Mouse (Mus musculus): ENCODE measurements around the gene Prr5l. TPM values are rescaled to one million over a fixed set of nuclear protein-coding genes. Genes with fewer than 3 reads are reported as not detected.
A peak's percentile ranks its signal among the peaks of the same experiment; 100 is the strongest.

Gene Prr5l
- polyA plus RNA-seq, 1 experiment from 2014 or later, result 8.7 TPM

DNA sequence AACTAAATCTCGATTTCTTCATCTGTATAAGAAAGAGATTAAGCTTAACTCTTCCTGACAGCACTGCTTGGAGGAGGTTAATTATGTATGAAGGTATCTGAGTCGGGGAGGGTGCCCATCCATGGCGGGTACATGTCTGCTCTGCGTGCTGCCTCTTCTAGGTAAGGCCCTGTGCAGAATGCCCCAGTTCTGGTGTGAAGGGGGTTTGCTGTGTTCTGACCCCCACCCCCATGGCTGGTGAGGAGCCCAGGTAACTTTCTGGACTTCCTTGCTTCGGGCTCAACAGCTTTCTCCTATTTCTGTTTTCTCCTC lies 23.5 kb upstream of the Prr5l start:
- ATAC-seq (ENCODE audit: low FRiP score), result no peak
- H3K27ac ChIP-seq (replicated peaks), result no peak overlapping the region
- H3K27me3 ChIP-seq (replicated peaks), result no peaks in the 10 kb centered on the region
- no peaks in the 10 kb centered on the region for H3K9me3 ChIP-seq (replicated peaks)
- peaks cover 14% of the 10 kb centered on the region for H3K4me1 ChIP-seq
- 69% methylated on average over 5 of the region's 5 CpGs for WGBS
- peak overlapping the region; percentile 21 for H3K9ac ChIP-seq (replicated peaks)
- peak overlapping the region; percentile 48; the same call in 1 of the 2 replicates for H3K4me2 ChIP-seq
- no peak overlapping the region for H3K4me3 ChIP-seq (replicated peaks)
- no peaks in the 10 kb centered on the region; the same call in 1 of the 2 replicates for H3K36me3 ChIP-seq

DNA sequence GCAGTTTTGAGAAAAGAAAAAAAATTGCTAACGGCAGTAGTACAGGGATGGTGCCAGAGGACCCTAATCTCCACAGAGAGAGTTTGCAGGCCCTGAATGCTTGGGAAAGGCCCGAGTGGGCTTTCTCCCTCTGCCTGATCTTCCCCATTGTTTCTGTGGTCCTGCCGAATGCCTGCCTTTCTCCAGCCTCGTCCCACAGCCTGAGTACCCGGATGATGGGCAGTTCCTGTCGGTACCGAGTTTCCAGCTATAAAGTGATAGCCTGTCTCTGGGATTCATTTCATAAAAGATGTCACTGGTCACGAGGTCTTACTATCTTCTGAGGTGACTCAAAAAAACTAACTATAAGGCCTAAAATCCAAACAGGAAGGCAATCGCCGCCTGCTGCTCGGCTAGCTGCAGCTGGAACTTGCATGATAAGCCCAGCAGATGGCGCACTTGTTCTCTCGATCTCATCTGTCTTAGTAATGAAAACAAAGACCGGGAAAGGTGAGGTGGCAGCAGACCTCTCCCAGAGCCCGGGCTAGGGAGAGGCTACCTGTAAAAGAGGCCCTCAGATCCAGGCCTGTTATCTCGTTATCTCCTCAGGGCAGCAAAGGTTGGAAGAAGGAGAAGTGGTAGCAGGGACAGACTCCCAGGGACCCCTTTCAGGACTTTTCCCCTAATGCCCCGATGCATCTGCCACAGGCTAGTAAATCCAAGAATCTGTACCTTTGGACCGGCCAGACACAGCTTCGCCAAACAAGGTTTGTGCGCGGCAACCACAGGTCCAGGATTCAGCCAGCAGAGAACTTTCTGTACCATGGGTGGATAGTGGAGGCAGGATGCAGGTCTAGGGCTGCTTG lies 22.9 kb upstream of the Prr5l start:
- H3K9ac ChIP-seq (replicated peaks), result peak overlapping the region; percentile 21
- H3K4me3 ChIP-seq (replicated peaks), result no peak overlapping the region
- WGBS, result 20% methylated on average over 21 of the region's 21 CpGs
- no peaks in the 10 kb centered on the region; the same call in 1 of the 2 replicates for H3K36me3 ChIP-seq
- H3K9me3 ChIP-seq (replicated peaks), result no peaks in the 10 kb centered on the region
- peak; percentile 73; the same call in 1 of the 2 replicates for ATAC-seq (ENCODE audit: low FRiP score)
- no peaks in the 10 kb centered on the region for H3K27me3 ChIP-seq (replicated peaks)
- peak overlapping the region; percentile 48 for H3K4me2 ChIP-seq
- peaks cover 14% of the 10 kb centered on the region for H3K4me1 ChIP-seq
- no peak overlapping the region for H3K27ac ChIP-seq (replicated peaks)

DNA sequence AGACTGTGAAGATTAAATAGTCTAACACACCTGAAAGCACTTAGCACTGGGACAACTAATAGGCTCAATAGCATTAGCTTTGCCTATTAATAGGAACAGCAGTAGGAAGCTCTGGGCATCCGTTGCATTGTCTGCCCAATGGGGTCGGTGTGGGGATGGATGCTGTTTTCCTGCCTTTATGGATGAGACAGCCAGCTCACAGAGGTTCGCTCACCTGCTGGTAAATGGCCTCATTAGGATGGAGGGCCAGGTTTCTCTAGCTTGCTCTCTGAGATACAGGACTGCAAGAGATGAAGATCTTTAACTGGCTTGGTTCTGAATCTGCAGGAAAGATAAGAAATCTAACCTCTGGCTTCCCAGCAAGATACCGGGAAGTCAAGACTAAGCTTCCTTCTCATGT lies 19.4 kb upstream of the Prr5l start:
- no peak overlapping the region for H3K4me2 ChIP-seq
- WGBS, result 71% methylated on average over 4 of the region's 4 CpGs
- ATAC-seq (ENCODE audit: low FRiP score), result 0 out of 2 replicates have a peak, but pooled peaks have one; percentile 19

GRCm38 (mm10) chr2:101896425-101897204 lies 13.8 kb upstream of the Prr5l start:
- Histone ChIP-seq H3K36me3 (peaks cover 17% of the 10 kb centered on the region), H3K4me2 (no peak overlapping the region), H3K4me1 (peaks cover 5% of the 10 kb centered on the region; the same call in 1 of the 2 replicates), H3K27me3 (replicated peaks) (no peaks in the 10 kb centered on the region), H3K9ac (replicated peaks) (no peak overlapping the region), H3K27ac (replicated peaks) (no peak overlapping the region), H3K4me3 (replicated peaks) (no peak overlapping the region), H3K9me3 (replicated peaks) (no peaks in the 10 kb centered on the region)
- 65% methylated on average over 10 of the region's 10 CpGs for WGBS
- no peak for ATAC-seq (ENCODE audit: low FRiP score)

More for the DNA sequence above, 19.4 kb upstream of the Prr5l start:
- no peak overlapping the region for H3K9ac ChIP-seq (replicated peaks)
- H3K36me3 ChIP-seq, result peaks cover 3% of the 10 kb centered on the region; the same call in 1 of the 2 replicates
- no peaks in the 10 kb centered on the region for H3K9me3 ChIP-seq (replicated peaks)
- no peaks in the 10 kb centered on the region for H3K27me3 ChIP-seq (replicated peaks)
- H3K27ac ChIP-seq (replicated peaks), result peak overlapping the region; percentile 1; the same call in 1 of the 2 replicates
- H3K4me3 ChIP-seq (replicated peaks), result no peak overlapping the region
- H3K4me1 ChIP-seq, result peaks cover 10% of the 10 kb centered on the region

DNA sequence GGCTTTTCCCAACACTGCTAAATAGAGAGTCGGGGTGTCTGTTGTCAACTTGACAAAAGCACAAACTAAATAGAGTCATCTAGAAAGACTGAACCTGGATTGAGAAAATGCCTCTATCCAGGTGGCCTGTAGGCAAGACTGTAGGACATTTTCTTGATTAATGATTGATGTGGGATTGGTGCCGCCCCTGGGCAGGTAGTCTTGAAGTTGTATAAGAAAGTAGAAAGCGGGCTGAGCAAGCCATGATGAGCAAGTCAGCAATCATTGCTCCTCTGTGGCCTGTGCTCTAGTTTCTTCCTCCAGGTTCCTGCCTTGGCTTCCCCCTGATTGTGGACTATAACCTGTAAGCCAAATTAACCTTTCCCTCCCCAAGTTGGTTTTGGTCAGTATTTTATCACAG lies 11.3 kb upstream of the Prr5l start:
- no peak for ATAC-seq (ENCODE audit: low FRiP score)
- no peak overlapping the region for H3K9ac ChIP-seq (replicated peaks)
- no peaks in the 10 kb centered on the region for H3K27me3 ChIP-seq (replicated peaks)
- H3K4me1 ChIP-seq, result peaks cover 13% of the 10 kb centered on the region; the same call in 1 of the 2 replicates
- H3K36me3 ChIP-seq, result peaks cover 17% of the 10 kb centered on the region; the same call in 1 of the 2 replicates
- no peaks in the 10 kb centered on the region for H3K9me3 ChIP-seq (replicated peaks)
- no peak overlapping the region for H3K27ac ChIP-seq (replicated peaks)
- WGBS, result 96% methylated on average over 3 of the region's 3 CpGs
- no peak overlapping the region for H3K4me3 ChIP-seq (replicated peaks)
- H3K4me2 ChIP-seq, result no peak overlapping the region

DNA sequence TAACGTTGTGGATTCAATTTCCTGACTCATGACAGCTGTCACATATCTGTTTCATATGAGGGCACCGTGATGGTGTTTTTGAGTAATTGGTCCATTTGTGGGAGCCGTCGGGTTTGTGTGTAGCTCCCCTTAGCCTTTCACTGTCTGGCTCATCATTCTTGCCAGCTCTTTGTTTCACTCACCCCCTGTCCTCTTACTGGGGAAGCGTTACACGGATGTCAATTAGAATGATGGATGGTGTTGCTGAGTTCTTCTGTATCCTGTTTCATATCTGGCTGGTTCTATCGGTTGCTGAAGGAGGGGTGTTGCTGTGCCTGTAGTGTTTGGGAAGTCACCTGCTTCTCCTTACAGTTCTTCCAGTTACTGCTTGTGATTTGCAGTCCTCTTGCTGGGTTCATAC lies 8.3 kb upstream of the Prr5l start:
- no peak overlapping the region for H3K9ac ChIP-seq (replicated peaks)
- no peak for ATAC-seq (ENCODE audit: low FRiP score)
- H3K27me3 ChIP-seq (replicated peaks), result no peaks in the 10 kb centered on the region
- no peaks in the 10 kb centered on the region for H3K9me3 ChIP-seq (replicated peaks)
- no peak overlapping the region for H3K4me2 ChIP-seq
- H3K36me3 ChIP-seq, result 0 out of 2 replicates have a peak, but pooled peaks cover 4% of the 10 kb centered on the region
- 30% methylated on average over 7 of the region's 7 CpGs for WGBS
- no peak overlapping the region for H3K4me3 ChIP-seq (replicated peaks)
- H3K27ac ChIP-seq (replicated peaks), result no peak overlapping the region
- H3K4me1 ChIP-seq, result peaks cover 21% of the 10 kb centered on the region

- no peaks in the 10 kb centered on the region for H3K36me3 ChIP-seq
- H3K9ac ChIP-seq (replicated peaks), result no peak overlapping the region
- H3K4me2 ChIP-seq, result no peak overlapping the region
- ATAC-seq (ENCODE audit: low FRiP score), result no peak
- H3K4me3 ChIP-seq (replicated peaks), result no peak overlapping the region
- WGBS, result 83% methylated on average over 8 of the region's 8 CpGs
- H3K9me3 ChIP-seq (replicated peaks), result no peaks in the 10 kb centered on the region
- no peaks in the 10 kb centered on the region for H3K27me3 ChIP-seq (replicated peaks)
- peaks cover 24% of the 10 kb centered on the region for H3K4me1 ChIP-seq
- no peak overlapping the region for H3K27ac ChIP-seq (replicated peaks)
Observed at GRCm38 (mm10) chr2:101888886-101889285, 6.1 kb upstream of the Prr5l start.

DNA sequence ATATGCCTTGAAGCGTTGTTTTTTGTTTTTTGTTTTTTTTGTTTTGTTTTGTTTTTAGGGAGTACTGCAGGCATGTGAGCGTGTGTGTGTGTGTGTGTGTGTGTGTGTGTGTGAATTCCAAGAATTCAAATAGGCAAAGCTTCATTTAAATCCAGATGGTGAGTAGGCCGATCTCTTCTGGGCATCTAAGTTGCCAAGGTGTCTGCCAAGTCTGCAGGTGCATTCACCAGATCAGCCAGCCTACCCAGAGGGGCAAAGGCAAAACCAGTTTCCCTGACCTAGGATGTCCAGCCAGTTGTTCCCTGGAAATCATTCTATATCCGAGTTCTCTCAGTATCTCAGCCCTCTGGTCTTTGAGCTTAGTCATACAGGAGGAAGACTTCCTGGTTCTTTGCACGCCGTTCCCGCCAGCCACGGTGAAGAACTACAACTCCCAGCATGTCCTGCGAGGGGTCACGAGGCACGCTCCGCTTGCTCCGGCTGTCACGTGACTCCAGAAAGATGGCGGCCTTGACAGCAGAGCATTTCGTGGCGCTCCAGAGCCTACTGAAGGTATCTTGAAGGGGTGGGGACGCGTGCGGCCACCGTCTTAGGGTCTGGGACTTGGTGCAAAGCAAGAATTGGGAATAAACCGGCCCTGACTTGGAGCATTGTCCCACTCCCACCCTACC lies 3.1 kb upstream of the Prr5l start, which contains the start of gene Commd9:
Gene Commd9 (plus strand): TSS at position 480 of the 671 bp plus-strand sequence.
- no peaks in the 10 kb centered on the region for H3K36me3 ChIP-seq
- H3K9me3 ChIP-seq (replicated peaks), result no peaks in the 10 kb centered on the region
- peaks cover 20% of the 10 kb centered on the region for H3K4me1 ChIP-seq
- peak within 1 kb of the TSS; percentile 72 for H3K9ac ChIP-seq (replicated peaks)
- ATAC-seq (ENCODE audit: low FRiP score), result peak; percentile 99
- no peaks in the 10 kb centered on the region for H3K27me3 ChIP-seq (replicated peaks)
- H3K4me3 ChIP-seq (replicated peaks), result peak within 1 kb of the TSS; percentile 71
- peak within 1 kb of the TSS; percentile 80 for H3K27ac ChIP-seq (replicated peaks)
- H3K4me2 ChIP-seq, result peak within 1 kb of the TSS; percentile 67
- 11% methylated on average over 22 of the region's 22 CpGs for whole genome bisulfite sequencing

- peaks cover 15% of the 10 kb centered on the region for H3K4me1 ChIP-seq
- H3K9me3 ChIP-seq (replicated peaks), result no peaks in the 10 kb centered on the region
- H3K4me2 ChIP-seq, result no peak overlapping the region
- no peak overlapping the region for H3K27ac ChIP-seq (replicated peaks)
- H3K36me3 ChIP-seq, result no peaks in the 10 kb centered on the region
- no peak for ATAC-seq (ENCODE audit: low FRiP score)
- WGBS, result 85% methylated on average over 2 of the region's 2 CpGs
- H3K4me3 ChIP-seq (replicated peaks), result no peak overlapping the region
- H3K27me3 ChIP-seq (replicated peaks), result no peaks in the 10 kb centered on the region
- no peak overlapping the region for H3K9ac ChIP-seq (replicated peaks)
Observed at GRCm38 (mm10) chr2:101884286-101884685, 1.5 kb upstream of the Prr5l start.

- Histone ChIP-seq H3K36me3 (no peaks in the 10 kb centered on the region), H3K9me3 (replicated peaks) (no peaks in the 10 kb centered on the region), H3K9ac (replicated peaks) (no peak overlapping the region), H3K4me3 (replicated peaks) (no peak overlapping the region), H3K4me1 (peaks cover 3% of the 10 kb centered on the region; the same call in 1 of the 2 replicates), H3K27ac (replicated peaks) (no peak overlapping the region), H3K4me2 (no peak overlapping the region), H3K27me3 (replicated peaks) (no peaks in the 10 kb centered on the region)
- 93% methylated on average over 9 of the region's 9 CpGs for WGBS
- no peak for ATAC-seq (ENCODE audit: low FRiP score)
Observed at GRCm38 (mm10) chr2:101881471-101882162, 1.2 kb downstream of the Prr5l start.

GRCm38 (mm10) chr2:101871179-101871578 lies 11.6 kb downstream of the Prr5l start:
- H3K9ac ChIP-seq (replicated peaks), result no peak overlapping the region
- ATAC-seq (ENCODE audit: low FRiP score), result no peak
- no peaks in the 10 kb centered on the region for H3K27me3 ChIP-seq (replicated peaks)
- H3K36me3 ChIP-seq, result no peaks in the 10 kb centered on the region
- peak overlapping the region; percentile 41 for H3K4me2 ChIP-seq
- WGBS, result 29% methylated on average over 14 of the region's 14 CpGs
- H3K4me3 ChIP-seq (replicated peaks), result no peak overlapping the region
- no peaks in the 10 kb centered on the region for H3K4me1 ChIP-seq
- no peaks in the 10 kb centered on the region for H3K9me3 ChIP-seq (replicated peaks)
- no peak overlapping the region for H3K27ac ChIP-seq (replicated peaks)
